Mouse (Mus musculus) forebrain, embryonic 14.5 days (tissue): ENCODE results near the gene Tm9sf3. TPM values are rescaled to one million over a fixed set of nuclear protein-coding genes. Genes with fewer than 3 reads are reported as not detected.
"Not testable (repeated sequence)": the region's sequence is repeated elsewhere in the genome, so short reads cannot be mapped to it uniquely, and the experiment has no call there.

Experiments
- ATAC-seq: fragments of 200-750 bp; cut with Nextera tagmentation; 2 replicates; pipeline ENCODE4 v1.8.0; 2017; ENCODE audit warnings: mild to moderate bottlenecking, moderate library complexity
- DNase-seq: peaks from one replicate; pipeline ENCODE4 v3.0.0-alpha.2; 2015; ENCODE audit warnings: low spot score
- H3K27ac ChIP-seq: fragments of 300-500 bp; sonication (generic); 2 replicates; pipeline ENCODE4 v1.5.1; 2014; ENCODE audit warnings: low read depth, mild to moderate bottlenecking, control low read depth, low read length, moderate library complexity
- H3K27me3 ChIP-seq: fragments of 300-500 bp; sonication (generic); replicated peaks from 2 replicates; pipeline ENCODE4 v1.6.1; 2014; ENCODE audit warnings: low read length, control low read depth, mixed read lengths; ENCODE audit not compliant: control insufficient read depth, insufficient read depth
- H3K36me3 ChIP-seq: fragments of 300-500 bp; sonication (generic); 2 replicates; pipeline ENCODE4 v1.6.1; 2014; ENCODE audit warnings: low read length, control low read depth; ENCODE audit not compliant: control insufficient read depth, insufficient read depth
- H3K4me1 ChIP-seq: fragments of 300-500 bp; sonication (generic); 2 replicates; pipeline ENCODE4 v1.6.1; 2014; ENCODE audit warnings: antibody characterized with exemption, low read length, control low read depth; ENCODE audit not compliant: control insufficient read depth, insufficient read depth
- H3K4me2 ChIP-seq: fragments of 300-500 bp; sonication (generic); 2 replicates; pipeline ENCODE4 v1.6.1; 2014; ENCODE audit warnings: mild to moderate bottlenecking, control low read depth, low read length
- H3K4me3 ChIP-seq: fragments of 300-500 bp; sonication (generic); 2 replicates; pipeline ENCODE4 v1.5.1; 2014; ENCODE audit warnings: low read depth, low read length, control low read depth
- H3K9ac ChIP-seq: fragments of 300-500 bp; sonication (generic); 2 replicates; pipeline ENCODE4 v1.6.1; 2014; ENCODE audit warnings: mild to moderate bottlenecking, low read length, control low read depth, moderate library complexity
- H3K9me3 ChIP-seq: fragments of 300-500 bp; sonication (generic); replicated peaks from 2 replicates; pipeline ENCODE4 v1.6.1; 2016; ENCODE audit warnings: low read length, control low read depth, mixed read lengths; ENCODE audit not compliant: control insufficient read depth
- WGBS: fragments of 180-500 bp; shearing (Covaris S2); extraction: QIAGEN DNeasy Blood & Tissue Kit; methylation state at CpG from one replicate; pipeline ENCODE4 v1.1.7; 2014; 5-methylcytosine and 5-hydroxymethylcytosine counted together
- polyA plus RNA-seq: library from polyadenylated mRNA; unstranded; fragments of >200 nt; fragmentation: Nextera tagmentation; extraction: Ambion mirVana; gene quantifications from 2 replicates; pipeline ENCODE4 v1.2.1, GENCODE M21; 2014

Gene Tm9sf3
- polyA plus RNA-seq: 81.5 and 88.2 TPM in 2 replicates

- H3K9ac ChIP-seq: peak within 1 kb of the TSS; percentile 96
- ATAC-seq: peak; percentile 96
- H3K9me3 ChIP-seq: no peaks in the 10 kb centered on the region
- peak within 1 kb of the TSS; percentile 92 for H3K4me3 ChIP-seq
- peaks cover 7% of the 10 kb centered on the region for H3K4me1 ChIP-seq
- H3K27ac ChIP-seq: peak within 1 kb of the TSS; percentile 96
- under 1% methylated on average over 66 of the region's 98 CpGs for WGBS
- peak within 1 kb of the TSS; percentile 66 for H3K4me2 ChIP-seq
- DNase-seq: peak; percentile 90
- no peaks in the 10 kb centered on the region for H3K27me3 ChIP-seq
- H3K36me3 ChIP-seq: no peaks in the 10 kb centered on the region
These were observed at the start of gene Tm9sf3 for GRCm38 (mm10) chr19:41263630-41264295. Tm9sf3 (minus strand) TSS chr19:41263997.

GRCm38 (mm10) chr19:41312587-41312986 is 48.8 kb upstream of the Tm9sf3 start:
- not testable (repeated sequence) for ATAC-seq, H3K4me2 ChIP-seq, H3K9ac ChIP-seq, H3K36me3 ChIP-seq, H3K4me3 ChIP-seq, DNase-seq, H3K9me3 ChIP-seq, H3K4me1 ChIP-seq, H3K27me3 ChIP-seq, H3K27ac ChIP-seq
- WGBS: 93% methylated on average over 8 of the region's 8 CpGs

GRCm38 (mm10) chr19:41312027-41312426 is 48.2 kb upstream of the Tm9sf3 start:
- Histone ChIP-seq H3K27me3 (no peaks in the 10 kb centered on the region), H3K9me3 (no peaks in the 10 kb centered on the region), H3K27ac (no peak overlapping the region), H3K4me1 (0 out of 2 replicates have a peak, but pooled peaks cover 2% of the 10 kb centered on the region), H3K36me3 (no peaks in the 10 kb centered on the region), H3K9ac (no peak overlapping the region), H3K4me2 (no peak overlapping the region), H3K4me3 (no peak overlapping the region)
- DNase-seq (no peak), ATAC-seq (no peak)
- WGBS: 83% methylated on average over 4 of the region's 4 CpGs

GRCm38 (mm10) chr19:41310971-41311703 is 47.3 kb upstream of the Tm9sf3 start:
- Histone ChIP-seq H3K9me3 (no peaks in the 10 kb centered on the region), H3K27ac (no peak overlapping the region), H3K9ac (no peak overlapping the region), H3K4me1 (0 out of 2 replicates have a peak, but pooled peaks cover 2% of the 10 kb centered on the region), H3K4me3 (peak overlapping the region; percentile 24), H3K4me2 (peak overlapping the region; percentile 51), H3K36me3 (no peaks in the 10 kb centered on the region), H3K27me3 (no peaks in the 10 kb centered on the region)
- ATAC-seq (peak; percentile 63), DNase-seq (peak; percentile 62)
- 29% methylated on average over 20 of the region's 20 CpGs for WGBS

GRCm38 (mm10) chr19:41303933-41304332 is 40.1 kb upstream of the Tm9sf3 start:
- ATAC-seq: no peak
- Histone ChIP-seq H3K4me3 (no peak overlapping the region), H3K27ac (no peak overlapping the region), H3K27me3 (no peaks in the 10 kb centered on the region), H3K9me3 (no peaks in the 10 kb centered on the region), H3K9ac (no peak overlapping the region), H3K4me2 (no peak overlapping the region), H3K4me1 (no peaks in the 10 kb centered on the region), H3K36me3 (no peaks in the 10 kb centered on the region)
- 66% methylated on average over 3 of the region's 3 CpGs for WGBS
- DNase-seq: no peak

GRCm38 (mm10) chr19:41303433-41303832 is 39.6 kb upstream of the Tm9sf3 start:
- H3K4me1 ChIP-seq: no peaks in the 10 kb centered on the region
- H3K27me3 ChIP-seq: no peaks in the 10 kb centered on the region
- H3K4me2 ChIP-seq: no peak overlapping the region
- H3K4me3 ChIP-seq: no peak overlapping the region
- no peak overlapping the region for H3K27ac ChIP-seq
- no peaks in the 10 kb centered on the region for H3K9me3 ChIP-seq
- DNase-seq: no peak
- ATAC-seq: no peak
- no peaks in the 10 kb centered on the region for H3K36me3 ChIP-seq
- WGBS: 77% methylated on average over 6 of the region's 6 CpGs
- no peak overlapping the region for H3K9ac ChIP-seq

GRCm38 (mm10) chr19:41301856-41302255 is 38.1 kb upstream of the Tm9sf3 start:
- no peaks in the 10 kb centered on the region for H3K27me3 ChIP-seq
- DNase-seq (no peak), ATAC-seq (no peak)
- H3K9me3 ChIP-seq: no peaks in the 10 kb centered on the region
- H3K4me2 ChIP-seq: no peak overlapping the region
- H3K27ac ChIP-seq: no peak overlapping the region
- H3K9ac ChIP-seq: no peak overlapping the region
- WGBS: 91% methylated on average over 6 of the region's 6 CpGs
- H3K4me1 ChIP-seq: no peaks in the 10 kb centered on the region
- H3K4me3 ChIP-seq: no peak overlapping the region
- H3K36me3 ChIP-seq: no peaks in the 10 kb centered on the region

- no peak for DNase-seq
These were observed 35.6 kb upstream of the Tm9sf3 start for GRCm38 (mm10) chr19:41299446-41299845.

More at GRCm38 (mm10) chr19:41299446-41299845, 35.6 kb upstream of the Tm9sf3 start:
- H3K4me3 ChIP-seq: no peak overlapping the region
- WGBS: 82% methylated on average over 8 of the region's 8 CpGs
- H3K9ac ChIP-seq: no peak overlapping the region
- no peak overlapping the region for H3K4me2 ChIP-seq
- no peaks in the 10 kb centered on the region for H3K4me1 ChIP-seq
- no peaks in the 10 kb centered on the region for H3K9me3 ChIP-seq
- no peak overlapping the region for H3K27ac ChIP-seq
- ATAC-seq: no peak
- no peaks in the 10 kb centered on the region for H3K36me3 ChIP-seq
- no peaks in the 10 kb centered on the region for H3K27me3 ChIP-seq
